Mouse (Mus musculus) adrenal gland, postnatal 10 days (tissue): Measurements from ENCODE around the gene Myl4. TPM values are rescaled to one million over a fixed set of nuclear protein-coding genes. Genes with fewer than 3 reads are reported as not detected.
"Not testable (repeated sequence)": the region's sequence is repeated elsewhere in the genome, so short reads cannot be mapped to it uniquely, and the experiment has no call there.

Experiments used
- DNase-seq: peaks from one replicate; pipeline ENCODE4 v3.0.0; 2021; ENCODE audit warnings: mixed read lengths
- long read RNA-seq, 2 experiments: library from polyadenylated mRNA; stranded (forward); transcript quantifications; one replicate each; pipeline ENCODE4 v2.0.0; 2021
- total RNA-seq, 2 experiments: library from RNA; stranded (reverse); gene quantifications; 2 replicates each; pipeline ENCODE4 v1.2.3; 2021

Myl4 gene
- 10 to 100 TPM in 1 of 2 experiments, 1 to 10 TPM in 1; 5.2 to 11.4 TPM for total RNA-seq
- long read RNA-seq, experiment 1, partial matches to known transcripts: 3 of 11 reads
- long read RNA-seq, experiment 1, other reads (novel, unspliced or antisense): 6 of 11 reads
- long read RNA-seq, experiment 2, partial matches to known transcripts: 2 of 3 reads
- long read RNA-seq, experiment 2, other reads (novel, unspliced or antisense): 1 of 3 reads

DNA sequence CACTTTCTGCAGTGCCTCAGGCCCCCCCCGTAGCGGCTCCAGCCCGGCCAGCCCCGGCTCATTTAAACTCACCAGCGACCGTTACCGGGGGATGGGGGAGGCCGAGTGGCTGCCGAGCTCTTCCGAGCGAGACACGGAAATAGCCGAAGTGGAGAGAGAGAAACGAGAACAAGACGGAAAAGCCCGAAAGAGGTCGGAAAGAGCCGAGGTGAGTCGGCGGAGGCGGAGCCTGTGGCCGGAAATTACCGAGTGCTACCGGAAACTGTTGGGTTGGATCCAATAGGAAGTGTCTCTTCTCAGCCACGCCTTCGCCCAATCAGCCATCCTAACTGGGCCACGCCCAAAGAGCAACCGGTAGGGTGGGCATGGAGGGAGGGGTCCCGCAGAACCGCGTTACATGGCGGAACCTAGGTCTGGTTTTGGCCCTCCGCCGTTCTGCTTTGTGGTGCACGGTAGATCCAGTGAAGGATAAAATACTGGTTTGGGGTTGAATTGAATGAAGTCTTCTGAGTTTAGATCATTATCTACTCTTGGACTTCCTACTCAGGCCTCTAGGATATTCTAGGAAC is at the start of gene Myl4, which contains the start of gene Cdc27:
Gene Myl4 (plus strand): TSS at position 258 of the 569 bp plus-strand sequence.
Gene Cdc27 (minus strand): TSS at position 215 of the 569 bp plus-strand sequence.
- DNase-seq: peak; percentile 99

DNA sequence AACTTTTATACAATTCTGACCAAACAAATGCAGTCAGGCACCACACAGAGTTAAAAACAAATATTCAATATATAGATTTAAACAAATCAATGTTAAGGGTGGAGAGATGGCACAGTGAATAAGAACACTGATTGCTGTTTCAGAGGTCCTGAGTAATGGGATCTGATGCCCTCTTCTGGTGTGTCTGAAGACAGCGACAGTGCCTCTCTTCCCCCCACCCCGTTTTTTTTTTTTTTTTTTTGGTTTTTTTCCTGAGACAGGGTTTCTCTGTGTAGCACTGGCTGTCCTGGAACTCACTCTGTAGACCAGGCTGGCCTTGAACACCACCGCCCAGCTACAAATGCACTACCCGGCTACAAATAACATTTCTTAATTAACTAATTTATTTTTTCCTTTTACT is 42.0 kb upstream of the Myl4 start:
- DNase-seq: no peak

DNA sequence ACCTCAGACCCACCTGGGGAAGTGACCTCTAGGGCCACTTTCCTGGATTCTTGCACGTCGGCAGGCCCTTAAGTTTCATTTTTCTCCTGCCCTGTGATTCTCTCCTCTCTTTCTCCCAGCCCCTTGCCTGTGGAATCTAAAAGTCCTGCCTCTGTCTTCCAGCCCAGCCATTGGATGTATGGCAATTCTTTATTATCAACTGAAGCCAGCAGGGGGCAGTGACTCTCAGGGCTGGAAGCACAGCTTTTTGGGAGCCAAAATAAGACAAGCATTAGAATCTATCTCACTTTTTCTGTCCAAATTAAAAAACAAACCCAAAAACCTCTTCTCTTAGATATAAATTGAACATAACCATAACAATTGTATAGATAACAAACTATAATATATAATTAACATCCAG is 39.9 kb upstream of the Myl4 start:
- DNase-seq: peak; percentile 39

DNA sequence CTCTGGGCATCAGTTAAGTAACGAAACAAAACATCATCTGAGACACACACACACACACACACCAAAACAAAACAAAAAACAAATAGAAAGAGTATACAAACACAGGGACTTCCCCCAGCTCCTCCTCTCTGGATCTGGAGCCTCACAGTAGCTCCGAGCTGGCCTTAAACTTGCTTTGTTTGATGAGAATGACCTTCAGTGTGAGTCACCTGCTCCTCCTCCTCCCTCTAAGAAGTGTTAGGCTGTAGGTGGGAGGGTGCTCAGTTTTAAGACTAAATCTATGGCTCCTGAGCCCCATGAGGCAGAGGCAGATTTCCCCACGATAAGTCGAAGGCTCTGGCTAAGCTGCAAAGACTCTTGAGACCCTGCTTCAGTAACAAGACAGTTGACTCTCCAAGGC is 38.0 kb upstream of the Myl4 start:
- peak; percentile 30 for DNase-seq

DNA sequence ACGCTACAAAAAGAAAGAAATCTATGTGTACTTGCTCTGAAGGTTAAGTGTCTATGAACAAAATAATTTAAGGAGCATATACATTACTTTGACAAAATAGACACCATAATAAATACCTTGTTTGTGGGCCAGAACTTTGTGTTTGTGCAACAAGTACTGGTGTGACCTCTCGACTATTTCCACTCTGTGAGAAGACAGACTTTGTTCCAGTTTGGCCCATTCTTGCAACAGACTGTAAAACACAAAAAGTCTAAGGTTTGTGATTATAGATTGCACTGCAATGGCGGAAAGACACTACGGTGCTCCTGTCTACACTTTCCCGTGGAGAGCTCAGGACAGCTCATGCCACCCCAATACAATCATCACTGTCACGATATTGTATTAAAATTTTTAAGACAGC is 24.5 kb upstream of the Myl4 start:
- no peak for DNase-seq

DNA sequence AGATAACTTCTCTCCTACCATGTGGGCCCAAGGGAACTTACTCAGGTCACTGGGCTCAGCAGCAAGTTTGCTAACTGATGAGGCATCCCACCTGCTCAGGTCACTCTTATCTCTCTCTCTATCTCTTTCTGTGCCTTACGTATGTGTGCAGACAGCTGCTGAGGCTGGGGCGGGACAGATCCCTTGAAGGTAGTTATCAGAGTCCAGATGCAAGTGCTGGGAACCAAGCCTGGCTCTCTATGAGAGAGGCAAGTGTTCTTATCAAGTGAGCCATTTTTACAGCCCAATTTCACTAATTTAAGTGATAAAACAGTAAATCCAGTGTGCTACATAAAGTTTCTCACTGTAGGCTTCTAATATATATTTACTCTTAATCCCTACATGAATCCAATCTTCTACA is 13.6 kb upstream of the Myl4 start:
- no peak for DNase-seq

DNA sequence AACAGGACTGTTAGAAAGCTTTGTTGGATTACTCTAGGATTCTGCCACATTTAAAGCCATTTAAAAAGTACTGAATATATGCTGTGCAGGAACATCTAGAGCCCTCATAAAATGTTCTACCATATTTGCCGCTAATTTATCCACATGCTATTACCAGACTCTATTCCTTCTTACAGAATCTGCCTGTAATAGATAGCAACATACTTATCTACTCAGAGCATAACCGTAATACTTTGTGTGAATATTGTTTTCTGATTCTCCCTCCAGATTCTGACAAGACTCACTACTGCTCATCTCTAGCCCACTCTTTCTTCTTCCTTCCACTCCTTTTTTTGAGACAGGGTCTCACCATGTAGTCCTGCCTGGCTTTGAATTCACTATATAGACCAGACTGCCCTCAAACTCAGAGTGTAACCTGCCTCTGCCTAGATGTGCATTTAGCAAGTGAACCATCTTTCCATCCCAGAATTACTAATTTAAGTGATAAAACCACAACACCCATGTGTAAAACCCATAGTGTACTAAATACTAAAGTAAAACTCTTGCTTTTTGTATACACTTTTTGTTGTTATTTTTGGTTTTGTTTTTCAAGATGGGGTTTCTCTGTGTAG is 12.4 kb upstream of the Myl4 start:
- no peak for DNase-seq

DNA sequence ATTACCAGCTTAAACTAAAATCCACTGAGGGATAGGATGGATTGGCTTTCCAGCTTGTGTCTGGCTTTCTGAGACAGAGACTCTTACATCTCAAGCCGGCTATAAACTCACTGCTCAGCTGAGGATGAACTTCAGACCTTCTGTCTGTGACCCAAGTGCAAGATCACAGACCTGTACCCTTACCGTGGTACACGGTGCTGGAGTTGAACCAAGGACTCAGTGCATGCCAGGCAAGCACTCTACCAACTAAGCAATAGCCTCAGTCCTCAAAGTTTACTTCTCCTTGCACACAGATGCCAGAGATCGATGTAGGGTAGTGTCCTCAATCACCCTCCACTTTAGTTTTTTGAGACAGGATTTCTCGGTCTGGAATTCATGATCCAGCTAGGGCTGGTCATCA is 10.7 kb upstream of the Myl4 start:
- no peak for DNase-seq

DNA sequence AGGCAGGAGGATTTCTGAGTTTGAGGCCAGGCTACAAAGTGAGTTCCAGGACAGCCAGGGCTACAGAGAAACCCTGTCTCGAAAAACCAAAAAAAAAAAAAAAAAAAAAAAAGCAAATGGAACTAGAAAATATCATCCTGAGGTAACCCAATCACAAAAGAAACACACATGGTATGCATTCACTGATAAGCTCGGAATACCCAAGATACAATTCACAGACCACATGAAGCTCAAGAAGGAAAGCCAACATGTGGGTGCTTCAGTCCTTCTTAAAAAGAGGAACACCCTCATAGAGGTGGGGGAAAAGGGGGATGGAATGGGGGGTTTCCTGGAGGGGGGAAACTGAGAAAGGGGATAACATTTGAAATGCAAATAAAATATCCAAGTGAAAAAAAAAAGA is 7.1 kb upstream of the Myl4 start:
- not testable (repeated sequence) for DNase-seq

DNA sequence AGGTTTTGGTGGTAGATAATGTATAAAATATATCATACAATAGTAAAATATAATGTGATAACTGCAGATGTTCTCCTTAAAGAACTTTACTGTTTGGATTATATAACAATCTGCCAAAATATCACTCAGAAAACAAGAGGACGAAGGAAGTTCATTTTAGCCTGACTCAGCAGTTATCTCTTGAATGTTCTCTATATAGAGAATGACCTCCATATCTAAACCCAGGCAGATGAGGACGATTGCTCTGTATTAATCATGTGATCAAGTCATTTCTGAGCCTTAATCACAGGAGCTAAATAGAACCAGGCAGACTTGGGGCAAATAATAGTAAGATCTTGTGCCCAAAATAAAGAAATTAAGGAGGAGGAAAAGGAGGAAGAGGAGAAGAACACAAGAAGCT is 6.0 kb upstream of the Myl4 start:
- DNase-seq: no peak

DNA sequence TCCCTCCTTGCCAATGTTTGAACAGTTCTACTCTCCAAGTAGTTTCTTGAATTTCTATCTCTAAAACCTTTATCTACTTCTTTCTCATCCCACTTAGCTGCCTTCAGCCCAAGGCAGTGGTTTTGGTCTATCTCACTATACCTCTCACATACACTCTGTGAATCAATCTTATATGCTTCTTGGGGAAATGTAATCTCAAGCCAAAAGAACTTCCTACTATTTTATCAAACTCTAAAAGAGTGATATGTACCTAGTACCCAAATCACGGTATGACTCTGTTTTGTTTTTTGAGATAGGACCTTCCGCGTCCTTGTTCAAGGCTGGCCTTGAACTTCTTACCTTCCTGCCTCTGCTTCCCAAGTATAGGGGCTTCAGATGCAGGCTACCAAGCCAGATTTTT is 3.0 kb upstream of the Myl4 start:
- no peak for DNase-seq

DNA sequence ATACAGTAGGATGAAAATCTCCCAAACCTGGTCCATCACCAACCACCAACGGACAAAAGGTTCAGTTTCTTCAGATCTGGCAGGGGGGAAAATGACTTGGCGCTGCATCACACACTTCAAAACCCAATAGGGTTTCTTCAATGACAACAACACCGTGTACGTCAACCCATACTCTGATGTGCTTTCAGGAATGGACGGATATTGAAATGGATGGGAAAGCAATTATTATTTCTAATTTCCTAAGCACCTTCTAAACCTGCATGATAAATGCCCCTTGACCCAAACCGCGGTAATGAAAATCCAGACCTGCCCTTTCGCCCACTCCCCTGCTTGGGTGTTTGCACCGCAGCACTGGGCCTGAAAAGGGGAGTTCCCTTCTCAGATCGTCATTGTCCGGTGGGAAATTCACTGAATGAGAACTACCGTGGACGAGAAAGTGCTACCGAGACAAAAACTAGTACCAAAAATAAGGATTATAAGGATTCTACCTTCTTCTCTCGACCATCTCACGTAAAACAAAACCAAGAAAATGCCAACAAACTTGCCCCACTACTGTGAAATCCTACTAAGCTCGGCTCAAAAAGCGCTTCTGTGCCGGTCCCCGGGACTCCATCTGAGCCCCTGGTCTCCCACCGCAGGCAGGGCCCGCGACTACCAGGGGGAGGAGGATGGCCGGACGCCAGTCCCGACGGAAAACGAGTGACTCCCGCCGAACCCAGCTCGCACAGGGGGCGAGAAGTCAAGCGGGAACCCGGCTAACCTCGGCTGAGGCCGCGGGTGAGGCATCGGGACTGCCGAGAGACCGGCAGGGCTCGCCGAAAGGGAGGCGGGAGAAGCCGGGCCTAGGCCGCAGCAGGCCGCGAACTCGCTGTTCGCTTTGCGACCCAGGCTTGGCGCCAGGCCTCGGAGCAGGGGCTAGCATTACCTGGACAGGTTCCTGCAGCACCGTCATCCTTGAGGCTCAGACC is 741 bp upstream of the Myl4 start:
- DNase-seq: peak; percentile 86

DNA sequence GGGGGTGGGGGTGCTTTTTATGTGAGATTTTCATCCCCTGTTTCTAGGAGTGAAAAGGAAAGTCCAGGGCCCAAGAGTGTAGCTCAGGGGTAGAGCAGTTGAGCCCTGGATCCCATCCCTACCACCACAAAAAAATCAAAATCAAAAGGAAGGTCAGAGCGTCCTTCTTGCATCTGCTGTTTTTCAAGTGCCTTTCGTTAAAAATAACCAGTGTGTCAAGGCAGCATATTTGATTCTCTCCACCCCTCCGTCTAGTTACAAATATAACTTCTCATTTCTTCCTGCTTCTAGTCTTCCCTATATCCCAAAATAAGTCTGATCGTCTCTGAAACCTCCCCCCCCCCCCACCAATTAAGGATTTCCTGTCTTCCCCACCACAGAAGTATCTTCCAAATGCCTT is 7.6 kb downstream of the Myl4 start:
- DNase-seq: no peak

DNA sequence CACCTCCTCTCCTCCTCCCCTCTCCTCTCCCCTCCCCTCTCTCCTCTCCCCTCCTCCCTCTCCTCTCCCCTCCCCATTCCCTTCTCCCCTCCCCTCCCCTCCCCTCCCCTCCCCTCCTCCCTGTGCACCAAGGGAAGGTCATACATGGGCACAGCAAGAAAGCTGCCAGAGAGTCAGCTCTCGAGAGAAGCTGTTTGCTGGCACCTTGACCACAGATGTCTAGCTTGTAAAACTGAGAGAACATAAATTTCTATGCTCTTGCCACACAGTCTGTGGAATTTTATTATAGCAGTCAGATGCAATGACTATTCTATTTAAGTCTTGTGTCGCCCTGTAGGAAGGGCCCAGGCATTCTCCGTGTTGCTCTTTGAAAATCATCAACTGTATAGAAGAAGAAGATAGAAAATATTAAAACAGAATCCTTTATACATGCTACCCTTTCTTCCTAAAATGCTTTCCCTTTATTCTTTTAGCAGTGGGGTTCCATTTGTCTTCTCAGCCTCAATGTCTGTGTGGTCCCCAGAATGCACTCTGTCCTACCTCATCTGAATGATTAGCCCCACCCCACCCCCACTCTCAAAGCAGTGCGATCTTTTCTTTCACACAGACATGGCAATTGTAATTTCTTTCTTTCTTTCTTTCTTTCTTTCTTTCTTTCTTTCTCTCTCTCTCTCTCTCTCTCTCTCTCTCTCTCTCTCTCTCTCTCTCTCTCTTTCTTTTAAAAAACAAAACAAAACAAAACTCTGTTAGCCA is 8.4 kb downstream of the Myl4 start:
- peak; percentile 29 for DNase-seq

DNA sequence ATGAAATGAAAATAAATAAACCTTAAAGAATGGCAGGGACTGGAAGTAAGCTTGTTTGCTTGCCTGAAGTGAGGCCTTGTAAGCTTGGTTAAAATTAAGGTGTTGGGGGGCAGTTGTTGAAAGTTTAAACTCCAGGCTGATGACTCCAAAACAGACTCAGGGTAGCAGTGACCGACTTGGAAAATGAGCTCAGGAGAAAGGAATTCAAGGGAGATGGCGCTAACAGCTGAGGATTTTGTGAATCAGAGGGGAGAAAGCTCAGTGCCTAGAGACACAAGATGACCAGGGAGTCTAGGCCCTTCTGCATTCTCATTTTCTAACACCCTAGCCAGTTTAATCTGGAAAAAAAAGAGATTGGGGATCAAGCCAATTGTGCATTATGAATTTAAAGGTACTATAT is 10.5 kb downstream of the Myl4 start:
- no peak for DNase-seq

DNA sequence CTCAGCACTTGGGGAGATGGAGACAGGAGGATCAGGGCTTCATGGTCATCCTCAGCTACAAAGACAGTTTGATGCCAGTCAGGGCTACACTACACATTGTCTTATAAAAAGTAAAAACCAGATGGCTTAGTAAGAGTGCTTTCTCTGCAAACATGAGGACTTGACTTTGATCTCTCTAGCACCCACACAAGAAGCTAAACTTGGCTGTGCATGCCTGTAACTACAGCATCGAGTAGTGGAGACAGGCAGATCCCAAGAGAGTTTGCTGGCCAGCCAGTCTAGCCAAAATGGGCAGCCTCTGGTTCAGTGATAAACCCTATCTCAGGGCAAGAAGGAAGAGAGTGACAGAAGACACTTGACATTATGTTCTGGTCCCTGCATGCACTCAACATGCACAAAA is 13.0 kb downstream of the Myl4 start:
- no peak for DNase-seq

DNA sequence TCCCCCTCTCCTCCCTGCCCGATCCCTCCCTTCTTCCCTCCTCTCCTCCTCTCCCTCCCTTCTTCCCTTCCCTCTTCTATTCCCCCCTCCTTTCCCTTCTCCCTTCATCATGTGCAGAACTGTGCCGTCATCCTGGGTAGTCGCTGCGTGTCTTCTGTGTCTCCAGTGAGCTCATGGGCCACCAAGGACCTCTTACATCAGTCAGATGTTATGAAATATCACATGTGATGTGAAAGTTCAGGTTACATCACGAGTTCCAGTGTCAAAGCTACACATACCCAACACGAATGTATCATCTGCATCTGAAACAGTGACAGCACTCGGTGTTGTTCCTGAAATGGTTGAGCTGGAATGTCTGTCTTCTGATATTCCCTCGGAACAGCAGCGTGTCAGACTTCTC is 14.7 kb downstream of the Myl4 start:
- DNase-seq: no peak

DNA sequence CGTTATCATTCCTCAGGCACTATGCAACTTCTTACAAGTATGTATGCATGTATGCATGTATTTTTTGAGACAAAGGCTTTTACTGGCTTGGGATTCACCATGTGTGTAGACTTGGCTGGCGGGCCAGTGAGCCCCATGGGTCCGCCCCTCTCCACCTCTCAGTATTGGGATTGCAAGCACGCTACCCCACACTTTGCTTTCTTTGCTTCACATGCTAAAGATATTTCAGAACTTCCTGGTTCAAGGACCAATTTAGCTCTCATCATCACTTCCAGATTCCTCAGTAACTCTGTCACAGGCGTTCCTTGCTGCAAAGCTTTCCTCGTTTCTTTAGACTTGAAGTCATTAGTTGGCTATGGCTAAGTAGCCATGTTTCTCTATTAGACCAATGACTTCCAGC is 15.6 kb downstream of the Myl4 start:
- no peak for DNase-seq

DNA sequence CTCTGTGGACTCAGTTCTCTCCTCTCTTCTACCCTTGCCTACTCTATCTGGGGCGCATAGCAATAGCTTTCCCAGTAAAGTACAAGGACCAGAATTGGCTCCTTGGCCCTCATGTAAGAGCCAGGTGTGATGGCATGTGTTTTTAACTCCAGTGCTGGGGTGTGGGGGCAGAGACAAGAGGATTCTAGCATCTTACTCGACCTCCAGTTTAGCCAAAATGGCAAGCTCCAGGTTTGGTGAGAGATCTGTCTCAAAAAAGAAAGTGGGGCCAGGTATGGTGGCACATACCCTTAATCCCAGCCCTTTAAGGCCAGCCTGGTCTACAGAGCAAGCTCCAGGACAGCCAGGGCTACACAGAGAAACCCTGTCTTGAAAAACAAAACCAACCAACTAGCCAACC is 16.3 kb downstream of the Myl4 start:
- no peak for DNase-seq

DNA sequence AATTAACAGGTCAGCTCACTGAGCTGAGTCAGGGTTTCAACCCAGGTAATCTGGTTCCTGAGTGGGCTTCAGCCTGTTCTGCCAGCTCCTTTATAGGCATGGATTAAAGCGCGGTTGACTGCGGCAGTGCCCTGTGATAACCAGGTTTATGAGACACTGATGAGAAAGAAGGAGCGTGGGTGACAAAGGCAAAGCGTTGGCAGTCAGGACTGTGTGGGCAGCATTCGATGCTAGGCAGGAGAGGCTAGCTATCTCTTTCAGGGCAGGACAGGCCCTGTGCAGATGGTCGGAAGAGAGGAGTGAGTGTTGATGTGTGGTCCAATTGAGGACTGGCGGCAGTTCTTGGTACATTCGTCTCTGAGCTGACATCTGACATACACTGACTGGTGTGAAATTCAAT is 17.3 kb downstream of the Myl4 start:
- DNase-seq: no peak

DNA sequence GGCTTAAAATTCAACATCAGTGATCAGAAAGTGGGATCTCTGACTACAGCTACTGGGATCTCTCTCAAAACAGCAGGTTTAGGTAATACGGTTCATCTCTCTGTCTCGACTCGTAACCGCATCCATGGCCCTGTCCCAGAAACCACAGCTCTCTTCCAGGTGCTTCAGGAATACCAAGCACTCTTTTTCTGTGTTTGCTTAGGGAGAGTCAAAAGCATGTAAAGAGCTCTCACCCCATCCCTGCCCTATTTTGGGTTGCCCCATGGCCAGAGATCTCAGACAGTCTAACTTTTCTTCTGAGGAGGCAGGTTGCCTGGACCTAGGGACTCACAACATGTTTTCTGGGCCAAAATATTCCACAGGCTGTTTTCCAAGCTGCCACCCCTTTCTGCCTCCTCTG is 17.9 kb downstream of the Myl4 start:
- no peak for DNase-seq

DNA sequence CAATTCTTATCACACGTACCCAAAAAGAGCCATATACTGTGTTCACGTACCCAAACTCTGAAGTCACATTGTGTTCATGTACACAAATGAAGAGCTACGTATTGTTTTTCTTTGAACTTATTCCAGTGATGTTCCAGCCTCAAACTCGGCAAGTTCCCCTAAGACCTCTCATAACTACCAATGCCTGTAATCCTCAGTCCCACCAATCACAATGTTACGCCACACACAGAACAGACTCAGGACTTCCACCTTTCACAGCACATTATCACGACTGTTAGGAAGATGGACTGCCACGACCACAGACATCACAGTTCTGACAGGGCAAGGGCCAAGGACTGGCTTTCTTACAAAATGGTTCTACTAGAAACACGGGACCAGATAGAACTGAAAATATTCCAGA is 20.1 kb downstream of the Myl4 start:
- not testable (repeated sequence) for DNase-seq
